25 mouse cellular contexts compared by ENCODE assay signal in the genomic region with DNA sequence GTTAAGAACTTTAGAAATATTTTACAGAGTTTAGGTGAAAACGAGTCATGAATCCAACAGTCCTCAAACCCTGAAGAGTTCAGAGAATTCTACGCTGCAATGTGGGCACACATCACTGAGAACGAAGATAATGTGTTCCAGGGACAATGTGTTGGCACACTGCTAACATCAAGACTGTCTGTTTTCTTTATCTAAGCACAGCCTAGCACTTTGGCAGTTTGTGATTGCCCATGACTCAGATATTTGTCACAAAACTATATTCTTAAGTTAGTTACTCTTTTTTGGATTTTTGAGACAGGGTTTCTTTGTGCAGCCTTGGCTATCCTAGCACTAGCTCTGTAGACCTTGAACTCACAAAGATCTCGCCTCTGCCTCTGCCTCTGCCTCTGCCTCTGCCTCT.
"Had no signal": no experiment of that assay in that cellular context is flagged by ENCODE, and none has a peak within 500 bp of the region (broad histone marks: within the 10 kb centered on the region; RNA-seq: fewer than 3 reads in every experiment).

No protein-coding gene starts in this region.

- H3K4me1 ChIP-seq: heart, embryonic 15.5 days; hindbrain, embryonic 13.5 days; hindbrain, embryonic 15.5 days; intestine, embryonic 15.5 days; limb, embryonic 13.5 days; limb, embryonic 15.5 days; liver, embryonic 12.5 days had no signal

- H3K27me3 ChIP-seq: heart, embryonic 13.5 days; heart, embryonic 15.5 days; hindbrain, embryonic 13.5 days; hindbrain, embryonic 15.5 days; intestine, embryonic 15.5 days; limb, embryonic 13.5 days; limb, embryonic 15.5 days; liver, embryonic 12.5 days had no signal

- H3K4me3 ChIP-seq: heart, adult 2 months; heart, embryonic 13.5 days; heart, embryonic 15.5 days; hindbrain, embryonic 13.5 days; hindbrain, embryonic 15.5 days; intestine, embryonic 15.5 days; layer of hippocampus, adult 2 months; limb, embryonic 13.5 days; limb, embryonic 15.5 days; liver, embryonic 12.5 days had no signal

- H3K36me3 ChIP-seq: heart, embryonic 13.5 days; heart, embryonic 15.5 days; hindbrain, embryonic 13.5 days; hindbrain, embryonic 15.5 days; intestine, embryonic 15.5 days; limb, embryonic 13.5 days; limb, embryonic 15.5 days; liver, embryonic 12.5 days had no signal

- ATAC-seq: inflammation-experienced regulatory T-cells, adult 6 months; intestine, embryonic 15.5 days; intestine, postnatal 0 days; liver, embryonic 12.5 days had no signal

- H3K27ac ChIP-seq: heart, adult 2 months; heart, embryonic 13.5 days; heart, embryonic 15.5 days; hindbrain, embryonic 13.5 days; hindbrain, embryonic 15.5 days; intestine, embryonic 15.5 days; layer of hippocampus, adult 2 months; limb, embryonic 13.5 days; limb, embryonic 15.5 days; liver, embryonic 12.5 days; liver, embryonic 14.5 days had no signal

- H3K4me2 ChIP-seq: heart, embryonic 11.5 days; heart, embryonic 13.5 days; heart, embryonic 15.5 days; hindbrain, embryonic 13.5 days; hindbrain, embryonic 15.5 days; intestine, embryonic 15.5 days; limb, embryonic 13.5 days; limb, embryonic 15.5 days; liver, embryonic 12.5 days had no signal

- H3K9me3 ChIP-seq: heart, embryonic 13.5 days; heart, embryonic 15.5 days; hindbrain, embryonic 13.5 days; hindbrain, embryonic 15.5 days; intestine, embryonic 15.5 days; limb, embryonic 13.5 days; limb, embryonic 15.5 days; liver, embryonic 12.5 days had no signal

- DNase-seq: gastrocnemius, postnatal 14 days; gastrocnemius, postnatal 36 days; heart, adult 11 months; heart, adult 2 months; heart, postnatal 14 days; heart, postnatal 36 days; kidney, adult 18-20 months; kidney, adult 8-10 months; kidney, postnatal 10 days; kidney, postnatal 25 days; kidney, postnatal 4 days; left cerebral cortex, postnatal 4 days had no signal

- H3K9ac ChIP-seq: heart, embryonic 13.5 days; heart, embryonic 15.5 days; hindbrain, embryonic 13.5 days; hindbrain, embryonic 15.5 days; intestine, embryonic 15.5 days; limb, embryonic 13.5 days; limb, embryonic 15.5 days; liver, embryonic 12.5 days; liver, embryonic 14.5 days had no signal
